Mouse (Mus musculus): ENCODE measurements at regions not wholly inside any gene's neighbourhood (a gene's known extent, or its start where the extent isn't known, plus 50 kb on each side); places are given as distances from the start of the nearest gene placed in this dataset.

DNA sequence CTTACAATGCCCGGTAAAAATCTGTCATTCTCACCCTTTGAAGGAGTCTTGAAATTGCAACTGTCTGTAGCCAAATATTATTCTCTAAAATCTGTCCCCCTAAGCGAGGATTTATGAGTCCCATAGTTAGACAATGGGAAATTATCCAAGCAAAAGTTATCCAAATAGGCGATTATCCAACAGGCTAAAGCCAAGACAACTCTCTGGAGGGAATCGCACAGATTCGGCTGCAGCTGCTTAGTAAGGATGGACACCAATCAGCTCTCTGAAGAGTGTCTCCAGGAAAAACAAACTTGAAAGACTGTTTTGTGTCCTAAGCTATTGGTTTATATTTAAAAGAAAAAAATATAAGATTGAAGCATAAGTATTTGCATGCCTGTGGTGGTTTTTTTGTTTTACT, 103.1 kb upstream of the Intu start:
- dilution Hi-C loops (cut with MboI; ENCODE audit: extremely low pct_ligation_motif_present, extremely low pct_unique_long_range_greater_than_20kb, low sequenced_read_pairs), result no loop called here
- TF ChIP-seq ETS1 (conservative IDR thresholded peaks at IDR 0.05; ENCODE audit: low read depth, low read length), result no peak
- TF ChIP-seq PAX5 (IDR thresholded peaks at IDR 0.05; ENCODE audit: low read length), result no peak
- TF ChIP-seq UBTF (IDR thresholded peaks at IDR 0.05; ENCODE audit: low read depth, low read length), result no peak
- no peak for TF ChIP-seq RCOR1 (conservative IDR thresholded peaks at IDR 0.05; ENCODE audit: low read depth, low read length)
- no peak for TF ChIP-seq EP300 (IDR thresholded peaks at IDR 0.05; ENCODE audit: low read length)
- in situ Hi-C loops (cut with MboI; ENCODE audit: low pct_ligation_motif_present, low pct_unique_long_range_greater_than_20kb, low sequenced_read_pairs), result no loop called here

GRCm38 (mm10) chr3:40438251-40438650, 92.8 kb upstream of the Intu start:
- Histone ChIP-seq H3K79me2 (replicated peaks; ENCODE audit: control insufficient read depth, extremely low read depth, insufficient read depth, poor library complexity, severe bottlenecking) (no peaks in the 10 kb centered on the region), H3K27ac (ENCODE audit: insufficient read depth, low read depth) (no peak overlapping the region), H3K4me2 (ENCODE audit: insufficient read depth, low read depth, poor library complexity, severe bottlenecking) (no peak overlapping the region), H3K4me1 (ENCODE audit: control insufficient read depth in 1 of 2, insufficient read depth in 2 of 2) (peaks cover 0 to 12% of the 10 kb centered on the region in 2 experiments; a peak in 2 of 4 replicates), H3K27me3 (replicated peaks) (no peaks in the 10 kb centered on the region), H3K4me3 (replicated peaks in 1 of 3; ENCODE audit: low read depth in 2 of 3, low read length in 2 of 3, poor library complexity in 1 of 3) (no peak overlapping the region), H3K36me3 (replicated peaks in 1 of 2; ENCODE audit: control insufficient read depth in 1 of 2, insufficient read depth in 1 of 2, low read length in 1 of 2) (no peaks in the 10 kb centered on the region), H3K9ac (ENCODE audit: insufficient read depth, low read depth) (no peak overlapping the region), H3K9me3 (replicated peaks; ENCODE audit: low read length) (no peaks in the 10 kb centered on the region)
- dilution Hi-C loops (cut with MboI; ENCODE audit: extremely low pct_ligation_motif_present, extremely low pct_unique_long_range_greater_than_20kb, low sequenced_read_pairs), result no loop called here
- in situ Hi-C loops (cut with MboI; ENCODE audit: low pct_ligation_motif_present, low pct_unique_long_range_greater_than_20kb, low sequenced_read_pairs), result no loop called here
- DNase-seq (ENCODE audit: extremely low read depth), result no peak
- TF ChIP-seq NRF1 (IDR thresholded peaks at IDR 0.05; ENCODE audit: low read depth, low read length) (no peak), CHD2 (IDR thresholded peaks at IDR 0.05; ENCODE audit: low read length) (no peak), TCF12 (IDR thresholded peaks at IDR 0.05; ENCODE audit: low read depth, low read length) (no peak), CTCF (conservative IDR thresholded peaks at IDR 0.05 in 1 of 2, IDR thresholded peaks at IDR 0.05 in 1 of 2; ENCODE audit: low read depth in 2 of 2, low read length in 2 of 2) (no peak), UBTF (IDR thresholded peaks at IDR 0.05; ENCODE audit: low read depth, low read length) (no peak), MYC (IDR thresholded peaks at IDR 0.05; ENCODE audit: low read depth, low read length) (no peak), ZKSCAN1 (IDR thresholded peaks at IDR 0.05; ENCODE audit: borderline replicate concordance, low read depth, low read length) (no peak), HCFC1 (IDR thresholded peaks at IDR 0.05; ENCODE audit: low read depth, low read length) (no peak), JUN (IDR thresholded peaks at IDR 0.05; ENCODE audit: insufficient read depth, low read depth, low read length) (no peak), ELF1 (IDR thresholded peaks at IDR 0.05; ENCODE audit: low read depth, low read length) (no peak), TBP (conservative IDR thresholded peaks at IDR 0.05; ENCODE audit: low read depth, low read length) (no peak), POLR2AphosphoS2 (IDR thresholded peaks at IDR 0.05; ENCODE audit: low read depth, low read length) (no peak)

More for the DNA sequence above, 103.1 kb upstream of the Intu start:
- H3K36me3 ChIP-seq (replicated peaks in 1 of 2; ENCODE audit: control insufficient read depth in 1 of 2, insufficient read depth in 1 of 2, low read length in 1 of 2), result no peaks in the 10 kb centered on the region
- no peak overlapping the region for H3K27ac ChIP-seq (ENCODE audit: insufficient read depth, low read depth)
- H3K79me2 ChIP-seq (replicated peaks; ENCODE audit: control insufficient read depth, extremely low read depth, insufficient read depth, poor library complexity, severe bottlenecking), result no peaks in the 10 kb centered on the region
- no peak for DNase-seq (ENCODE audit: extremely low read depth)
- H3K4me3 ChIP-seq (replicated peaks in 1 of 3; ENCODE audit: low read depth in 2 of 3, low read length in 2 of 3, poor library complexity in 1 of 3), result no peak overlapping the region
- H3K9ac ChIP-seq (ENCODE audit: insufficient read depth, low read depth), result no peak overlapping the region
- no peaks in the 10 kb centered on the region for H3K9me3 ChIP-seq (replicated peaks; ENCODE audit: low read length)
- H3K27me3 ChIP-seq (replicated peaks), result no peaks in the 10 kb centered on the region
- H3K4me1 ChIP-seq (ENCODE audit: control insufficient read depth in 1 of 2, insufficient read depth in 2 of 2), result peaks cover 0 to 28% of the 10 kb centered on the region in 2 experiments; a peak in 2 of 4 replicates
- H3K4me2 ChIP-seq (ENCODE audit: insufficient read depth, low read depth, poor library complexity, severe bottlenecking), result no peak overlapping the region
